Mouse (Mus musculus) stomach, postnatal 0 days (tissue): ENCODE measurements around the gene Trir. TPM values are rescaled to one million over a fixed set of nuclear protein-coding genes. Genes with fewer than 3 reads are reported as not detected.

Source experiments
- ATAC-seq: fragments of 200-750 bp; cut with Nextera tagmentation; 2 replicates; pipeline ENCODE4 v1.8.0; 2017; ENCODE audit not compliant: low FRiP score, low TSS enrichment
- DNase-seq: peaks from one replicate; pipeline ENCODE4 v3.0.0-alpha.2; 2016; ENCODE audit warnings: low spot score
- H3K27ac ChIP-seq: fragments of 300-500 bp; sonication (generic); replicated peaks from 2 replicates; pipeline ENCODE4 v1.5.1; 2014; ENCODE audit warnings: mild to moderate bottlenecking, control low read depth
- H3K27me3 ChIP-seq: fragments of 300-500 bp; sonication (generic); 2 replicates; pipeline ENCODE4 v1.6.1; 2014; ENCODE audit warnings: low read length; ENCODE audit not compliant: control insufficient read depth, insufficient read depth
- H3K36me3 ChIP-seq: fragments of 300-500 bp; sonication (generic); 2 replicates; pipeline ENCODE4 v1.6.1; 2014; ENCODE audit warnings: low read length, mixed read lengths; ENCODE audit not compliant: control insufficient read depth, insufficient read depth
- H3K4me1 ChIP-seq: fragments of 300-500 bp; sonication (generic); replicated peaks from 2 replicates; pipeline ENCODE4 v1.6.1; 2014; ENCODE audit warnings: antibody characterized with exemption; ENCODE audit not compliant: control insufficient read depth, insufficient read depth
- H3K4me2 ChIP-seq: fragments of 300-500 bp; sonication (generic); replicated peaks from 2 replicates; pipeline ENCODE4 v1.6.1; 2014; ENCODE audit warnings: low read depth, mild to moderate bottlenecking, control low read depth, moderate library complexity
- H3K4me3 ChIP-seq: fragments of 300-500 bp; sonication (generic); 2 replicates; pipeline ENCODE4 v1.5.1; 2014; ENCODE audit warnings: low read depth, low read length, control low read depth
- H3K9ac ChIP-seq: fragments of 300-500 bp; sonication (generic); 2 replicates; pipeline ENCODE4 v1.6.1; 2014; ENCODE audit warnings: mild to moderate bottlenecking, low read length, control low read depth, mixed read lengths
- H3K9me3 ChIP-seq: fragments of 300-500 bp; sonication (generic); 2 replicates; pipeline ENCODE4 v1.6.1; 2016; ENCODE audit warnings: low read length; ENCODE audit not compliant: control insufficient read depth
- CTCF ChIP-seq: IDR thresholded peaks from 2 replicates; pipeline ENCODE4 v1.5.1; 2016; ENCODE audit warnings: antibody characterized with exemption, low read depth, mild to moderate bottlenecking, moderate library complexity
- EP300 ChIP-seq: optimal IDR thresholded peaks from 2 replicates; pipeline ENCODE3; 2016; ENCODE audit warnings: antibody characterized with exemption
- WGBS: fragments of 180-500 bp; shearing (Covaris S2); extraction: QIAGEN DNeasy Blood & Tissue Kit; methylation state at CpG from one replicate; pipeline ENCODE4 v1.1.7; 2014; 5-methylcytosine and 5-hydroxymethylcytosine counted together
- polyA plus RNA-seq: library from polyadenylated mRNA; unstranded; fragments of >200 nt; fragmentation: Nextera tagmentation; extraction: Ambion mirVana; gene quantifications from 2 replicates; pipeline ENCODE4 v1.2.1, GENCODE M21; 2015

The Trir gene
- polyA plus RNA-seq, 1 experiment from 2014 or later: 95.1 TPM

DNA sequence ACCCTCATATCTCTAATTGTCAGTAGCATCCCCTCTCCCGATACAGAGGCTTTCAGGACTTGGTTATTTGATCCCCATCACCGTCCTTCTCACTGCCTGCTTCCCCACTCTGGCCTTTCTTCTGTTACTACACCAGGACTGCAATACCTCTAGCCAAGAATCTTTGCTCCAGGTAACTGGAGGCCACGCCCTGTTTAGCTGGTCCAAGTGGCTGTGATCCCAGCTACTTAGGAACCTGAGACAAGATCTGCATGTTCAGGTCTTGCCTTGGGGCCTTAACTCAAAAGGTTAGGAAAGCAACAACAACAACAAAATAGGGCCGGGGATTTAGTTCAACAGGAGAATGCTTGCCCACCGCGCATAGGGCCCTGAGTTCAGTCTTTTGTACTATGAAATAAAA, 17.0 kb downstream of the Trir start:
- no peak for TF ChIP-seq EP300
- no peak for TF ChIP-seq CTCF
- Histone ChIP-seq H3K27me3 (no peaks in the 10 kb centered on the region), H3K36me3 (peaks cover 36% of the 10 kb centered on the region), H3K4me2 (no peak overlapping the region), H3K9me3 (no peaks in the 10 kb centered on the region), H3K4me1 (no peaks in the 10 kb centered on the region), H3K9ac (no peak overlapping the region), H3K4me3 (no peak overlapping the region), H3K27ac (no peak overlapping the region)
- ATAC-seq: no peak
- no peak for DNase-seq
- 88% methylated on average over 6 of the region's 6 CpGs for WGBS

DNA sequence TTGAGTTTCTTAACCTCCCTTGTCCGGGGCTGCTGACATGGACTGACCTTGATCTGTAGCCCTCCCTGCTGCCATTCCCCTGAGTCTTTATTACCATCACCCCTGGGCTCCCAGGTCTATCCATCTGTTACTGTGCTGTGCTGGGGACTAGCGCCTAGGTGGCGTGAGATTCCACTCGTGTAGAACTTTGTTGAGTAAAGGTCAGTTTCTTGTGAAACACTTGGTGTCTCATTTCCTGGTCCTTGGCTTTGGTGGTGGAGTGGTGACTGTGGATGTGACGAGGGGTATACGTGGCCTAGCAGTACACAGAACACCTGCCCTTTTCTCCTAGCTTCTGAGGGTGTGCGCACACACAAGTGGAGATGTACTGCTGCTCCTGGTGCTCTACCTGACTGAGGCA, 30.7 kb downstream of the Trir start:
- ATAC-seq (no peak), DNase-seq (no peak)
- Histone ChIP-seq H3K9me3 (no peaks in the 10 kb centered on the region), H3K4me1 (peaks cover 4% of the 10 kb centered on the region; the same call in 1 of the 2 replicates), H3K27ac (no peak overlapping the region), H3K9ac (no peak overlapping the region), H3K27me3 (no peaks in the 10 kb centered on the region), H3K36me3 (peaks cover 23% of the 10 kb centered on the region), H3K4me2 (no peak overlapping the region), H3K4me3 (no peak overlapping the region)
- 77% methylated on average over 7 of the region's 7 CpGs for WGBS
- TF ChIP-seq CTCF: 0 out of 2 replicates have a peak, but pooled peaks have one; percentile 3
- no peak for TF ChIP-seq EP300

DNA sequence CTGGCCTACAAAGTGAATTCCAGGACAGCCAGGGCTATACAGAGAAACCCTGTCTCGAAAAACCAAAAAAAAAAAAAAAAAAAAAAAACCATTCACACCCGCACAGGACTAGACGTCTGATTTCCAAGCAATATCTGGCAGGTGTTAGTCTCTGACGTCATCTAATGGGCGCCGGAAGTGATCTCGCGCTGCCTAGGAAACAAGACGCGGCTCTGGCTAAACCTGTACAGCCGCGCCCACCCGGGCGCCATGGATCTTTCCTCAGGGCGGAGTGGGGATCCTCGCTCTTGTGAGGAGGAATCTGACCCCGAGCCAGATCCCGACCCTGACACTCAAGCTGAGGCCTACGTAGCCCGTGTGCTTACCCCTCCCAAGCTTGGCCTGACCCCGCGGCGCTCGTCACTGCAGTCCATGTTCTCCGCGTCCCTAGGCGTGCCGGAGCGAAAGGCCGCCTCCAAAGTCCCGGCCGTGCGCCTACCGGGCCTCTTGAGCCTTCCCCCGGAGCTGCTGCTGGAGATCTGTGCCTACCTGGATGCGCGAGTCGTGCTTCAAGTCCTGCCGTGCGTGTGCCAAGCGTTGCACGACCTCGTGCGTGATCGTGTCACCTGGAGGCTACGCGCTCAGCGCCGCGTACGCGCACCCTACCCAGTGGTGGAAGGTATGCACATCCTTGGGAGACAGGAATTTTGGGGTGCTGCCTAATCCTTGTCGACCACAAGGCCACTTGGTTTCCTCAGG, 33.4 kb downstream of the Trir start, which contains the start of gene Fbxw9:
Gene Fbxw9, plus strand, starts transcription at position 177 of the 738 bp plus-strand sequence.
- peaks cover 2% of the 10 kb centered on the region; the same call in 1 of the 2 replicates for H3K36me3 ChIP-seq
- 0 out of 2 replicates have a peak, but pooled peaks have one; percentile 20 for TF ChIP-seq CTCF
- TF ChIP-seq EP300: no peak
- DNase-seq (peak; percentile 94), ATAC-seq (peak; percentile 91)
- H3K9me3 ChIP-seq: no peaks in the 10 kb centered on the region
- H3K4me3 ChIP-seq: peak within 1 kb of the TSS; percentile 81
- peaks cover 4% of the 10 kb centered on the region; the same call in 1 of the 2 replicates for H3K4me1 ChIP-seq
- H3K9ac ChIP-seq: peak within 1 kb of the TSS; percentile 76
- peak within 1 kb of the TSS; percentile 97 for H3K4me2 ChIP-seq
- no peaks in the 10 kb centered on the region for H3K27me3 ChIP-seq
- under 1% methylated on average over 52 of the region's 53 CpGs for WGBS
- peak within 1 kb of the TSS; percentile 76 for H3K27ac ChIP-seq

DNA sequence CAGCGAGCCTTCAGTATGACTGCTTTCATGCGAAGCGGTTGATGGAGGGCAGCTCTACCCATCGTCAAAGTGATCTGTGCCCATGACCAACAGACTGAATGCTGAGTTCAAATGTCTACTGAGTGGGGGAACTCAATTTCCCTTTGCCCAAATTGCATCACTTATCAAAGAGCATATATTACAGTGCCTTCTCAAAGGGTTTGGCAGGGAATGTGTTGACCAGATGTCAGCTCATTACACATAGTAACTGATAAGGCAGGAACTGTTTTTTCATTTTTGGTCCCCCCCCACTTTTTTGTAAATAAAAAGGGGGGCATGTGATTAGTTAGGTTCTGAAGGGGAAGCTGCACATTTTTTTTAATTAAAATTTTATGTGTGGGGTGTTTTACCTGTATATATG, 36.0 kb downstream of the Trir start:
- 92% methylated on average over 4 of the region's 4 CpGs for WGBS
- no peaks in the 10 kb centered on the region for H3K36me3 ChIP-seq
- no peak overlapping the region for H3K9ac ChIP-seq
- H3K27ac ChIP-seq: no peak overlapping the region
- DNase-seq (no peak), ATAC-seq (no peak)
- no peaks in the 10 kb centered on the region for H3K9me3 ChIP-seq
- no peak overlapping the region for H3K4me3 ChIP-seq
- no peaks in the 10 kb centered on the region for H3K27me3 ChIP-seq
- no peak for TF ChIP-seq EP300
- H3K4me1 ChIP-seq: peaks cover 4% of the 10 kb centered on the region; the same call in 1 of the 2 replicates
- no peak overlapping the region for H3K4me2 ChIP-seq

DNA sequence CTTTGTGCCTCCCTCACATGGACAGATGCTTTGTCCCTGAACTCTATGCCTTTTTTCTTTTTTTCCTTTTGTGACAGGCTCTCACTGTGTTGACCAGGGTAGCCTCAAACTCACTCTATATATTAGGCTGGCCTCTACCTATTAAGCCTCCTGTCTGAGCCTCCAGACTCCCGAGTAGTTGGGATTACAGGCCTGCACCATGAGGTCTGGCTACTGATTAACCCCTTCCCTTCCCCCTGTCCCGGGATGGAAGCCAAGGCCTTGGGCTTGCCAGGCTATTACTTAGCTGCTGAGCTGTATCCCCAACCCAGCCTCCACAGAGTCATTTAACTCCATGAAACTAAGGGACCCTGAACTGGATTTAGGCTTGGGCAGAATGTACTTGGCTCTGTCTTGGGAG, 38.6 kb downstream of the Trir start:
- Histone ChIP-seq H3K27me3 (no peaks in the 10 kb centered on the region), H3K9me3 (no peaks in the 10 kb centered on the region), H3K9ac (no peak overlapping the region), H3K4me2 (no peak overlapping the region), H3K4me3 (no peak overlapping the region), H3K36me3 (no peaks in the 10 kb centered on the region), H3K4me1 (peaks cover 4% of the 10 kb centered on the region; the same call in 1 of the 2 replicates), H3K27ac (no peak overlapping the region)
- 31% methylated on average over 2 of the region's 2 CpGs for WGBS
- ATAC-seq: no peak
- no peak for DNase-seq
- no peak for TF ChIP-seq CTCF

DNA sequence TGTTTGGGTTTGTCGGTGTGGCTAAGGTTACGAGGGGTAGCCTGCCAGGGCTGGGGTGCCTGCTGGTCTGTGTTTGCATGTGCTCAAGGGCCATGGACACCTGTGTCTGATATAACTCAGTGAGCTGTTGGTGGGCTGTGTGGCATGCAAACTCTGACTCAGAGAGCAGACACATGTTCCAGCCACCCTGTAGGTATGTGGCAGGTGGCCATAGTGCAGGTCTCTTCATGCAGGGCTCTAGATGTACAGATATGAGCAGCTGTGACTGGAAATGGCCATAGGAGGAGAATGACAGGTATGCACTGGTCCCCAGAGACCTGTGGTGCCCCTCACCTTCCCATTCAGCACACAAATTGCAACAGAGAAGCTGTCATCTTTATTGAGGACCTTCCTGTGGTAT, 40.5 kb downstream of the Trir start:
- no peak overlapping the region for H3K4me2 ChIP-seq
- no peak for DNase-seq
- H3K36me3 ChIP-seq: no peaks in the 10 kb centered on the region
- H3K27ac ChIP-seq: no peak overlapping the region
- WGBS: 87% methylated on average over 2 of the region's 2 CpGs
- H3K27me3 ChIP-seq: no peaks in the 10 kb centered on the region
- no peak overlapping the region for H3K4me3 ChIP-seq
- TF ChIP-seq CTCF (no peak), EP300 (no peak)
- H3K9me3 ChIP-seq: no peaks in the 10 kb centered on the region
- 0 out of 2 replicates have a peak, but pooled peaks cover 2% of the 10 kb centered on the region for H3K4me1 ChIP-seq
- no peak overlapping the region for H3K9ac ChIP-seq
- ATAC-seq: no peak
